Mouse (Mus musculus): Measurements from ENCODE around the gene Coro1a.

- TF ChIP-seq CTCF (IDR thresholded peaks at IDR 0.05; ENCODE audit: extremely low read depth, insufficient read depth, low read length): no peak
- TF ChIP-seq POLR2A (IDR thresholded peaks at IDR 0.05; ENCODE audit: extremely low read depth, insufficient read depth, low read length): no peak
Observed at GRCm38 (mm10) chr7:126696886-126697285, 10.7 kb downstream of the Coro1a start.
